Mouse (Mus musculus): Measurements from ENCODE around the gene Gli1.

- TF ChIP-seq EP300 (IDR thresholded peaks at IDR 0.05) (no peak), CTCF (IDR thresholded peaks at IDR 0.05) (no peak)
Observed at GRCm38 (mm10) chr10:127322669-127323068, 19.1 kb downstream of the Gli1 start.
